Mouse (Mus musculus) limb, embryonic 14.5 days (tissue): ENCODE results near the gene Nr1d2. TPM values are rescaled to one million over a fixed set of nuclear protein-coding genes. Genes with fewer than 3 reads are reported as not detected.
A peak's percentile ranks its signal among the peaks of the same experiment; 100 is the strongest.
"Not testable (repeated sequence)": the region's sequence is repeated elsewhere in the genome, so short reads cannot be mapped to it uniquely, and the experiment has no call there.

Experiments
- ATAC-seq: fragments of 200-750 bp; cut with Nextera tagmentation; 2 replicates; pipeline ENCODE4 v1.8.0; 2017; ENCODE audit warnings: low read depth, moderate number of reproducible peaks, moderate TSS enrichment; ENCODE audit not compliant: low FRiP score
- DNase-seq: peaks from one replicate; pipeline ENCODE4 v3.0.0-alpha.2; 2015; ENCODE audit warnings: low spot score
- H3K27ac ChIP-seq: fragments of 300-500 bp; sonication (generic); replicated peaks from 2 replicates; pipeline ENCODE4 v1.5.1; 2014; ENCODE audit warnings: low read depth, mild to moderate bottlenecking, low read length, moderate library complexity, mixed read lengths
- H3K27me3 ChIP-seq: fragments of 300-500 bp; sonication (generic); 2 replicates; pipeline ENCODE4 v1.6.1; 2014; ENCODE audit warnings: low read length, mixed read lengths; ENCODE audit not compliant: control insufficient read depth, insufficient read depth
- H3K36me3 ChIP-seq: fragments of 300-500 bp; sonication (generic); 2 replicates; pipeline ENCODE4 v1.6.1; 2014; ENCODE audit warnings: mild to moderate bottlenecking, low read length, moderate library complexity, mixed read lengths; ENCODE audit not compliant: control insufficient read depth, insufficient read depth
- H3K4me1 ChIP-seq: fragments of 300-500 bp; sonication (generic); 2 replicates; pipeline ENCODE4 v1.6.1; 2014; ENCODE audit warnings: antibody characterized with exemption, low read length, mixed read lengths; ENCODE audit not compliant: control insufficient read depth, insufficient read depth
- H3K4me2 ChIP-seq: fragments of 300-500 bp; sonication (generic); replicated peaks from 2 replicates; pipeline ENCODE4 v1.6.1; 2014; ENCODE audit warnings: low read depth, mild to moderate bottlenecking, low read length, moderate library complexity; ENCODE audit not compliant: severe bottlenecking
- H3K4me3 ChIP-seq: fragments of 300-500 bp; sonication (generic); replicated peaks from 2 replicates; pipeline ENCODE4 v1.5.1; 2014; ENCODE audit warnings: low read length
- H3K9ac ChIP-seq: fragments of 300-500 bp; sonication (generic); 2 replicates; pipeline ENCODE4 v1.6.1; 2014; ENCODE audit warnings: mild to moderate bottlenecking, low read depth, low read length, moderate library complexity; ENCODE audit not compliant: severe bottlenecking
- H3K9me3 ChIP-seq: fragments of 300-500 bp; sonication (generic); 2 replicates; pipeline ENCODE4 v1.6.1; 2016; ENCODE audit warnings: low read length; ENCODE audit not compliant: control insufficient read depth
- POLR2A ChIP-seq: fragments of 200-500 bp; IDR thresholded peaks from 2 replicates; pipeline ENCODE4 v1.8.0; 2012; ENCODE audit warnings: inconsistent platforms, mild to moderate bottlenecking, moderate library complexity, borderline replicate concordance; ENCODE audit not compliant: insufficient read depth, insufficient read length; ENCODE audit errors: extremely low read depth
- WGBS: fragments of 180-500 bp; shearing (Covaris S2); extraction: QIAGEN DNeasy Blood & Tissue Kit; methylation state at CpG from one replicate; pipeline ENCODE4 v1.1.7; 2014; 5-methylcytosine and 5-hydroxymethylcytosine counted together
- polyA plus RNA-seq, 2 experiments: library from polyadenylated mRNA; depleted of rRNA in 1 of 2; stranded (reverse) in 1 of 2; unstranded in 1 of 2; fragments of >200 nt; fragmentation: Nextera tagmentation in 1 of 2; extraction: Ambion mirVana in 1 of 2; gene quantifications; 2 replicates each; pipeline versions ENCODE4 v1.2.1 to v1.2.3; 2012 to 2014

The Nr1d2 gene
- polyA plus RNA-seq, 2 experiments = 5.2 to 9.7 TPM

GRCm38 (mm10) chr14:18226181-18226580 is 12.7 kb downstream of the Nr1d2 start:
- H3K9me3 ChIP-seq = not testable (repeated sequence)

DNA sequence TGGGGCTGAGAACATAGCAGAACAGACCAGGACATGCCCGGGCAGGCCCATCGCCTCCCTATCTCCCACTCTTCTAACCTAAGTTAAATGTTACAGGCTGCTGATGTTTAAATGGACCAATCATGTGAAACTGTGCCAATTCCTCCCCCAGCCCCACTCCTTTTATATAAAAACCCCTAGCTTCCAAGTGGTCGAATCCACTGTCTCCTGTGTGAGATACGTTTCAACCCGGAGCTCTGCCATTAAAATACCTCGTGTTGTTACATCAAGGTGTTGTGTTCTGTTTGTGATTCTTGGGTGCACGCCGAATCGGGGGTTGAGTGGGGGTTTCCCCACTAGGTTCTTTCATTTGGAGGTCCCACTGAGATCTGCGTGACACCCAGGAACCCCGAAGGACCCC is 13.5 kb downstream of the Nr1d2 start:
- not testable (repeated sequence) for H3K9ac ChIP-seq, H3K4me2 ChIP-seq, H3K9me3 ChIP-seq, H3K36me3 ChIP-seq, H3K27ac ChIP-seq, H3K27me3 ChIP-seq, H3K4me1 ChIP-seq, ATAC-seq, H3K4me3 ChIP-seq, DNase-seq
- 93% methylated on average over 11 of the region's 11 CpGs for WGBS

More at GRCm38 (mm10) chr14:18226181-18226580, 12.7 kb downstream of the Nr1d2 start:
- not testable (repeated sequence) for ATAC-seq, H3K27ac ChIP-seq, H3K36me3 ChIP-seq, H3K4me3 ChIP-seq, H3K4me2 ChIP-seq, H3K4me1 ChIP-seq, H3K9ac ChIP-seq, DNase-seq, H3K27me3 ChIP-seq
- 73% methylated on average over 11 of the region's 11 CpGs for WGBS

- 91% methylated on average over 6 of the region's 6 CpGs for WGBS
- Histone ChIP-seq H3K9ac (no peak overlapping the region), H3K27me3 (no peaks in the 10 kb centered on the region), H3K36me3 (no peaks in the 10 kb centered on the region), H3K9me3 (no peaks in the 10 kb centered on the region), H3K4me2 (no peak overlapping the region), H3K4me3 (no peak overlapping the region), H3K27ac (no peak overlapping the region), H3K4me1 (no peaks in the 10 kb centered on the region)
- DNase-seq (no peak), ATAC-seq (no peak)
- no peak for TF ChIP-seq POLR2A
These were observed 16.9 kb downstream of the Nr1d2 start for GRCm38 (mm10) chr14:18221977-18222376.

- 86% methylated on average over 1 of the region's 1 CpGs for WGBS
- Histone ChIP-seq H3K9me3 (no peaks in the 10 kb centered on the region), H3K27me3 (no peaks in the 10 kb centered on the region), H3K4me2 (no peak overlapping the region), H3K4me1 (no peaks in the 10 kb centered on the region), H3K4me3 (no peak overlapping the region), H3K9ac (no peak overlapping the region), H3K27ac (no peak overlapping the region), H3K36me3 (no peaks in the 10 kb centered on the region)
- ATAC-seq = no peak
- DNase-seq = no peak
- TF ChIP-seq POLR2A = no peak
These were observed 21.8 kb downstream of the Nr1d2 start for GRCm38 (mm10) chr14:18217158-18217557.

GRCm38 (mm10) chr14:18216428-18216827 is 22.5 kb downstream of the Nr1d2 start:
- Histone ChIP-seq H3K4me2 (no peak overlapping the region), H3K27me3 (no peaks in the 10 kb centered on the region), H3K9ac (no peak overlapping the region), H3K27ac (no peak overlapping the region), H3K36me3 (no peaks in the 10 kb centered on the region), H3K9me3 (no peaks in the 10 kb centered on the region), H3K4me1 (no peaks in the 10 kb centered on the region), H3K4me3 (no peak overlapping the region)
- ATAC-seq = no peak
- DNase-seq = no peak
- 87% methylated on average over 6 of the region's 6 CpGs for WGBS
- TF ChIP-seq POLR2A = no peak

- Histone ChIP-seq H3K9ac (no peak overlapping the region), H3K27me3 (no peaks in the 10 kb centered on the region), H3K4me2 (no peak overlapping the region), H3K9me3 (no peaks in the 10 kb centered on the region), H3K4me3 (no peak overlapping the region), H3K36me3 (no peaks in the 10 kb centered on the region), H3K27ac (no peak overlapping the region), H3K4me1 (no peaks in the 10 kb centered on the region)
- 85% methylated on average over 3 of the region's 3 CpGs for WGBS
- no peak for TF ChIP-seq POLR2A
- ATAC-seq (no peak), DNase-seq (peak; percentile 15)
These were observed 28.1 kb downstream of the Nr1d2 start for GRCm38 (mm10) chr14:18210795-18211194.

GRCm38 (mm10) chr14:18204315-18204714 is 34.6 kb downstream of the Nr1d2 start:
- not testable (repeated sequence) for H3K27me3 ChIP-seq, H3K4me3 ChIP-seq, ATAC-seq, H3K9me3 ChIP-seq, H3K9ac ChIP-seq, H3K4me1 ChIP-seq, H3K36me3 ChIP-seq, DNase-seq, H3K4me2 ChIP-seq, H3K27ac ChIP-seq
- WGBS = 80% methylated on average over 1 of the region's 1 CpGs
